Mouse (Mus musculus) left cerebral cortex, adult 8-10 months (tissue): ENCODE results near the gene Pigp. TPM values are rescaled to one million over a fixed set of nuclear protein-coding genes. Genes with fewer than 3 reads are reported as not detected.
"Not testable (repeated sequence)": the region's sequence is repeated elsewhere in the genome, so short reads cannot be mapped to it uniquely, and the experiment has no call there.

ENCODE experiments used
- DNase-seq, 2 experiments: peaks; one replicate each; pipeline ENCODE4 v3.0.0; 2022; ENCODE audit warnings: low spot score in 2 of 2
- total RNA-seq, 4 experiments: library from RNA; stranded (reverse); gene quantifications; 2 replicates each; pipeline ENCODE4 v1.2.4; 2022

The Pigp gene
- total RNA-seq, 4 experiments from 2014 or later = 43.9 to 49.4 (median 46.0) TPM

DNA sequence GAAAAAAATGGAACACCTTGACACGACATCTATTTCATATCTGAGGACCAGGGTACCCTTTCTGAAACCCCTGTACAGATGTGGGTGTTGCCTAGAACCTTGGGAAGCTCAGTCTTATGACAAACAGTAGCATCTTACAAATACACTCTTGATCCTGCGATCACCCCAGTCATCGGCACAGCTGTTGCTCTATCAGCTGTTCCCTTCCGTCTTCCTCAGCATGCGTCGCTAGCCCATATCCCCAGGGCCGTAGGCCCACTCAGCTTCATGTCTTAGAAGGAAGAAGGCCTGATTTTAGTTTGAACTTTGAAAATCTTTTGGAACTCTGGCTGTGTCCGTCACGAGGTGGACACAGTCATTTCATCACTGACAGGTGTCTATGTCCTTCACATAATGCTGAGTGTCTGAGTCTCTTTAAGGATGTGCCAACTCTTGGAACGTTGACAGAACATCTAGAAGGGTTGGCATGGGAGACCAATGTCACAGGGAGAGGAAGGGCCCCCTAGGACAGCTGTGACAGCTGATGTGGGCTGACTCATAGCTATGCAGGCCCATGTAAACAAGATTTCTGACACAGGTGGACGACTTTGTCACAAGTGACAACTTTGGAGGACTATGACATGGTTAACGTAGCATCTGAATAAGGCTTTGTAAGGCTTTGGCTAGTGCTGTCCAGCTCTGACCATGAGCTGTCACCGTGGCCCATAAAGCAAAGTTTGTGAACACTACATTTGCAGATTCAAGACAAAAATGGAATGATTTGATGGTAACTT, 10.9 kb downstream of the Pigp start:
- no peak for DNase-seq

DNA sequence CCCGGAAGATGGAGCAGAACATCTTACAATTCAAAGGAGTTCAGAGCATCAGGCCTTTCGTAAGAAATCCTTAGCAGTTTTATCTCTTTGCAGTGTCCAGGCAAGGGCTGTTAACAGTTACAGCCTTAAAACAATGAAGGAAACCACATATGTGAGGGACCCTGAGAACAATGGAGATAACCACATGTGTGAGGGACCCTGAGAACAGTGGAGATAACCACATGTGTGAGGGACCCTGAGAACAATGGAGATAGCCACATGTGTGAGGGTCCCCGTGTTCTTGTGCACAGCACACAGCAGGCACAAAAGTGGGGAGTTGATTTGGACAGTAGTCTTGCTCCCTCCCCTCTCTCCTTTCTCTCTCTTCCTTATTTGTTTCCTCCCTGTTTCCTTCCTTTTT, 13.6 kb downstream of the Pigp start:
- no peak for DNase-seq

DNA sequence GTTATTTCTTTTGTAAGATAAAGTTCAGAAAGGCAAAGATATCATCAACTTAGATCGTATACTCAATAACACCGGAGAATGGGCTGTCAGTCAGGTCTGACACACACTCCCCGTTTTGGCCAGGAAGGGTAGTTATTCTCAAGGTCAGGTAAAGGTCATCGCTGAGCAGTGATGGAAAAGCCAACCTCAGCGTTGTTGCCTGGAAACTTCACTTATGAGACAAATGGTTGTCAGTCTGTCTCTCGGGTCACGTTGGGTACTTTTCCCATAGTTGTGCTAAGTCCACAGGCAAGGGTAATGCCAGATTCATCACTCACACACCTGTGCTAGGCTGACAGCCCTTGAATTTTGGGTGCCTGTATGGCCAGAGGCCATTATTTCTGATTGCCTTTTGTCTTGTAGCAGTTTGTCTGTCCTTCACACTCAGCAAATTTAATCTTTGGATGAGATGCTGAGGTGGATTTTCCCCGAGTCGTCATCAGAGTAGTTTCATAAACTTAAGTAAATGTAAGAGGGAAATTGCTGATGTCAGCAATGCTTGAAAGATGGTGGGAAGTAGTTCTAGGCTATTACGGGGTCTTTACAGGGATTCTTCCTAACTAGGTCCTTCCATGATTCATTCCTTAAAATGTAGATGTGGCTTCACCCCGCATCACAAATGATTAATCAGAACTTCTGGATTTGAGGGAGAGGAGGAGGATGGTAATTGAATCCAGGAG, 14.7 kb downstream of the Pigp start:
- DNase-seq = no peak

GRCm38 (mm10) chr16:94356046-94356445, 15.6 kb downstream of the Pigp start:
- DNase-seq = no peak

DNA sequence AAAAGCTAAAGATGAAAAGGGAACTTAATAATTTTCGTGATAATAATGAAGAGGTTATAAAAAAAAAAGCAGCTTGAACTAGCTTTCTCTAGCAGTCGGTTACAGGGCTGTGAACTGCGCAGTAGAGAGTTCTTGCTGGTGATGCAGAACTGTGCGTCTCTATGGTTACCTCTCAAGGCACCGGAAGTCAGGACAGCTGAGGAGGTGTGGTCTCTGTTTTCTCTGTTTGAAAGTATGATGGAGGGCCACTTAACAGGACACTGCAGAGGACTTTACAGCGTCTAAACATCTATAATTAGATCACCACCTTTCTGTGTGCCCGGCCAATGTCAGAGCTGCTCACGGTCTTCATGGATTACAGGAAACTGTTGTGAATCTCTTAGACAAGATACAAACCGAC, 17.2 kb downstream of the Pigp start:
- no peak for DNase-seq

DNA sequence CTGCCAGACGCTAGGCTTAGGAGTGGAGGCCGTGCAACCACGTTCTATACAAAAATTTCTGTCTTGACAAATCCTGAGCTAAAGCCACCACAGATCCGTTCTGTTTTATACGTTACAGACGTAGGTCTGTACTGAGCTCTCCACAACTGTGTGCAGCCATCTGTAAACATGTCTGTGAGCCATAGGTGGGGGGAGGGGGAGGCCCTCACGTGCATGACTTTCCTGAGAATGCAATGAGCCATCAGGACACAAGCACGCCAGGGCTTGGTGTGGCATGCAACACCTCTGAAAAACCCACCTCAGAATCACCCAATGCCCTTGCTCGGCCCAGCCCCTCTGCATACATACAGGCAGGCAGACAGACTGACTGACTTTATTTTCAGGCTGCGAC, 21.4 kb downstream of the Pigp start:
- no peak for DNase-seq

DNA sequence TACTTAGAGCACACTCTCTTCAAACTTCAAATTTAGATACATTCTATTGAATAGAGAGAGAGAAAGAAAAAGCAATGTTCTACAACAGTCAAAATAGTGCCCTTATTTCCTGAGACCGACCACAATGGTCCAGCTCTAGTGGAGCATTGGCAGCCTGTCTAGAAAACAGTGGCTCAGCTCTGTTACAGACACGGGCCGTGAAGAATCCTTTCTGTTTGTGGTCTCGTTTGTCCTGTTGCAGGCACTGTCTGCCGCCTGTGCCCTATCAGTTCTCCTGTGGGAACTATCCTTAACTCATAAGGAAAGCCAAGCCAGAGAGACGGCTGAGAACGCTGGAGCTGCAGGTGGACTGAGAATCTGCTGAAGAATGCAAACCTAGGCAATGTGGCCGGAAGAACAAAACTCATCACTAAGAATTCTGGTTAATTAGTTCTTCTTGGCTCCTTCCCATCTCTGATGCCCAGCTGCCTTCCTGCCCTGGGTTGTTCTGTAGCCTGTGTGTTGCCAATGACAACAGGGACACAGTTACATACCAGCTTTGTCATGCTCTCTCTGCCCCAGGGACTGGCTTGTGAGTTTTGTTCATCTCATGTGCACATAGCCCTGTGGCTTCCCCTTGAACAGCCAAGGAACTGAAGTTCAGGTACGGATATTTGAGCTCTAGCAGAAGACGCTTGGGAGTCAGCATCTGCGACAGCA, 21.9 kb downstream of the Pigp start:
- no peak for DNase-seq

DNA sequence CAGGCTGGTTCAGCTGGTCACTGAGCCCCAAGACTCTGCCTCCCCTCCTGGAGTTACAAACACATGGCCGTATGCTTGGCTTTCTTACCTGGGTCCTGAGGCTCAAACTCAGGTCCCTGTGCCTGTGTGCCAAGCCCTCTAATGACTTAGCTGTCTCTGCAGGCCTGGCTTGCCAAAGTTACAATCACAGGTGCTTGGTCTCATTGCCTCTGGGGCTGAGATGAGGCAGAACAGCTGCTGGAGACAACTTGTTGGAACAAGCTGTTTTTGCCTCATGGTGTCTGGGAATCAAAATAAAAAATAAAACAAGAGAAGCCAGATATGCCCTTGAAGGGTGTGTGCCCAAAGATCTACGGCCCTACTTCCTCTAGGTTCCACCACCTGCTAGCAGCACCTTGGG, 22.9 kb downstream of the Pigp start:
- no peak for DNase-seq

DNA sequence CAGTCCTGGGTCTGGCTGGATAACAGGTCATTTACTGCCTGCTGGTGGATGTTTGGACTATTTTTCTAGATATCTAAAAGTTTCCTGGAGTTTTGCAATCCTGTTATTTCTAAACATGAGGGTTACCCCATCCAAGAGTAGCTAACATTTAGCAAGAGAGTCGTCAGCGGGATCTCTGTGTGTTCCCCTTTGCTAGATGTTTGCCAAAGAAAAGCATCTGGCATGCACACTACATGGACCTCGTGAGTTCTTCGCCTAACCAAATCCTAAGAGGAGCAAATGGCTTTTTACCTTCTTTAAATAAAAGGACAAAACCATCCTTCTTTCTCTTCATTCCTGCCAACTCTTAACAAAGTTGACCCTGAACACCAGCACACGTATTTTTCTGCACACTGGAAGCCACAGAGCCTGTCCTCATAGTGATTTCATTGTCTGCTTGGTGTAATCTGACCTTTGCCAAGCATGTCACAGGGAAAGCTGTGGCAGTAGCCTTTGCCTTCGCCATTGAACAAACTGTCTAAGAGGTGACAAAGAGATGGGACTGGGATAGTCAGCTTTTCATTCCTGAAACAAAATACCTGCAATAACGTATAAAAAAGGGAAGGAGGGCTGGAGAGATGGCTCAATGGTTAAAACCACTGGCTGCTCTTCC, 24.4 kb downstream of the Pigp start:
- DNase-seq = no peak

GRCm38 (mm10) chr16:94345733-94346132, 25.9 kb downstream of the Pigp start:
- DNase-seq = no peak

- DNase-seq = not testable (repeated sequence)
Measured at GRCm38 (mm10) chr16:94339164-94340160, 32.2 kb downstream of the Pigp start.

DNA sequence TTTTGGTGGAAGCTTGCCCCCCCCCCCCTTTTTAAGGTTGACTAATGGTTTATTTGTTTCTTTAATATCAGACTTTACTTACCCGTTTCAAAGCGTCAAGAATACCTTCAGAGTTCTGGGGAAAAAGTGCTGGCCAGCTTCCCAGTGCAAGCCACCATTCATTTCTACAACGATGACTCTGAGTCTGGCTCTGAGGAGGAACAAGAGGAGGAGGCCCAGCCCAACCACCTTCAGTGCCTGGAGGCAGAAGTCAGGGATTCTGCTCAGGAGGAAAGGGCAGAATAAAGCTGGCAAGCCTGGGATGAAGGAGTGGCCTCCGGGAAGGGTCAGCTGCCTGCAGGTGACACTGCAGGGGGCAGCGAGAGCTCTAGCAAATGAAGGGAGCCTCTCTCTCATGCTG, 36.0 kb downstream of the Pigp start:
- no peak for DNase-seq

DNA sequence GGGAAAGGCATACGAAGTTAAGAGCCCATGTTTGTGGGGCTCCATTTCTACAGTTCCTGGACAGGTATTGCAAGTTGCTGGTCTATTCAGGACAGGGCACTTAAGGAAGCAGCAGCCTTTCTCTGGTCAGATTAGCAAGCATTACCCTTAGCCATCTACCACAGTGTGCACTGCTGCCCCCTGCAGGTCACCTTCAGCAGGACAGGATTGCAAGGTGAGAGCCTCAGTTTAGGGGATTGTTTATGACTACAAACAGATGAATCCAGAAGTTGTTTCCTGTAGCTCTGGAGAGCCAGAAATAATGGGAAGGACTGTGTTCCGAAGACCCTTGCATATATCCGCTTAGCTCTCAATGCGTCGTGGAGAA, 39.8 kb downstream of the Pigp start:
- DNase-seq = no peak

DNA sequence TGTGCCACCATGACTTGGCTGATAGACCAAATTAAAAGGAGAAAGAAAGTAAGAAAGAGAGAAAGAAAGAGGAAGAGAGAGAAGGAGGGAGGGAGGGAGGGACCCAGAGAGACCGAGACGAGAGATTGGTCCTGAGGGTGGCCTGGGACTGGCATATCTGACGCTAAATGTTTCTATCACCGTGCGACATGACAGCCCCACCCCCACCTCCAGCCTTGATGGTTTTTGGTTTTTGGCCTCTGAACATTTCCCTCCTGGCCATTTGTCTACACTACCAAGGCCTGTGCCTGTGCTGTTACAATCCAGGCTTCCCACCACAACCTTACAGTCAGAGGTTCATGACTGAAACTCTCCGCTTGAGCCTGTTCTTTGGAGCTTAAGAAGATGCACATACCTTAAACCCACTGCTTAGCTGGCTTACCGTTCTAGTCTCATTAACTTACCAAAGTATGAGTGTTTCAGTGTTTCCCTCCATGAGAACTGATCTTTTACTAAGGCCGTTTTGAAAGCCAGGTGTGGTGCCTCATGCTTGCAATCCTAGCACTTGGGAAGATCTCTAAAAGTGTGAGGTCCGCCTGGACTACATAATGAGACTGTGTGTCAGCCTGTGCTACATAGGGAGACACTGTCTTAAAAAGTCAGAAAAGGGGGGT, 40.3 kb downstream of the Pigp start:
- DNase-seq = no peak

DNA sequence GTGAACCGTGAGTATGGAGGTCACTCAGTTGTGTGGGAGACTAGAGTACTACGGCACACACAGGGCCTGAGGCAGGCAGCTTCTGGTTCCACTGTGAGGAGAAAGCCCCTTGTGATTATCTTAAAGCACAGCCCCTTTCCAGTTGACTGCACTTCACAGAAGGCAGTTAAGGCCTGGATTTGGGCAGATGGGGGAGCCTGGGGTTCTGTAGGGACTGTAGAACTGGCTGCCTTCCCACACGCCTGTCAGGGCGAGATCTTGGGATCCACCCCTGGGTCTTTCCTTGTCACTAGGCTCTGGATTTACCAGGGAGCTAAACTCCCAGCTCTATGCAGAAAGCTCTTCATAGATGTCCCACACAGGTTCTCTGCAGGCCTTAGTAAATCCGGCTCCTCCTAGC, 41.2 kb downstream of the Pigp start:
- DNase-seq = no peak

DNA sequence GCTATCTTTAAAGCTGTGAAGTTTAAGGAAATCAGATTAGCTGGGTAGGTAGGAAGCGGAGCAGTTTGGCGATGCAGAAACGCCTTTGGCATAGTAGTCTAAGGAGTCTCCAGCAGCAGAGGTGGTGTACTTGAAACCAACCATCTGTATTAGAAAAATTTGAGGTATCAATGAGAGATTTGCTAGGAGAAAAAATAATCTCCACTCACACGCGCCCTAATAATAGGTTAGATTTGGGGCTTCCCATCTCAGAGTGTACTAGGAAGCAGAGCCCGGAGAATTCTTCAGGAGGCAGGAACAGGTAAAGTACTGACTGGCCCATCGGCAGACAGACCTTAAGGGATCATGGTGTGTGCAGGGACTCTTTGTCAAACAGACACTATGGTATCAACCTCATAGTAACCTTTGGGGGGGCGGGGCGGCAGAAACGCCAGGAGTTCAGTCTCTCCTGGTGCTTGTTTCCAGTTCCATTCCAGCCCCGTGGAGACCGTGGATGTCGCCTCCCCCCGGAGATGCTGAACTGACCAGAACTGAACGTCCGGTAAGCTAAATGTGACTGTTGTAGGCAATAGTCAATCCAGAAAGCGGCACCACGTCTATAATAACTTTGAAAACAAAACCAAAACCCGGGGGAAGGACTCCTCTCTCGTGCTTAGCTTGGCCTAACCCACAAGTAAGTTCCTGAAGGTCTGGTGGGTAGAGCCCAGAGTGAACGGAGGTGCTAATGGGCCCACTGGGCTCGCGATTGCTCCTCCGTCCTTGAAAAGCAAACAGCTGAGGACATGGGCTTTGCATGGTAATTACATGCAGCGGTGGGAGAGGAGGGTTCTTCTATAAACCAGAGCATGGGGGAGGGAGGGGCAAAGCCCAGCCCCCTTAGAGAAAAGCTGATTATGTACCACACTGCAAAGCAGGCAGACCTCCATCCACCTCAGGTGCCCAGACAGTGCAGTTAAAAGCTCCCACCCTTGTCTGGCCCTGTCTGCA, 42.5 kb downstream of the Pigp start:
- DNase-seq = no peak

- no peak for DNase-seq
Measured at GRCm38 (mm10) chr16:94327781-94328711, 43.6 kb downstream of the Pigp start, which contains the start of gene Ripply3. TSS of gene Ripply3 (plus strand) at chr16:94328420.

- DNase-seq = no peak
Measured at GRCm38 (mm10) chr16:94326008-94326407, 45.6 kb downstream of the Pigp start.
